Mouse (Mus musculus): Measurements from ENCODE around the gene Crtc1.

DNA sequence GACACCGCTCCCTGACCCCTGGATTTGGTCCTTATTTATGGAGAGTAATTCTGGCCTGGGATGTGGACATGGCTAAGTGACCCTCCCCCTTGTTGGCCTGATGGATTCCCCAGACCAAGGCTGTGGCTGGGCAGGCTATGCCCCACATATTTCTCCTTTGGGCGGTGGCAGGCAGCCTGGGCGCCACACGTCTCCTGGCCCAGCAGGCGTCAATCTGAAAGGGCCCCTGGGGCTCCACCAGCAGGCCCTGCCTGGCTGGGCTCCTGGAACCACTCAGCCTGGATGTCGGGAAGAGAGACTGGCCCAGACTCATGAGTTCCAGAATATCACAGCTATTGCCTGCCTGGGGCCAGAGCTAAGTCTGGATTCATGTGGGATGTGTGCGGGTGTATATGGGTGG is 68.9 kb downstream of the Crtc1 start:
- TF ChIP-seq POLR2A (IDR thresholded peaks at IDR 0.05; ENCODE audit: insufficient read depth, low read length), result no peak
- TF ChIP-seq EP300 (IDR thresholded peaks at IDR 0.05; ENCODE audit: insufficient read depth, low read depth, low read length), result no peak

Data from ES-Bruce4 (cell line).